Mouse (Mus musculus) small intestine, adult 2 months (tissue): ENCODE measurements around the gene Tcf12. TPM values are rescaled to one million over a fixed set of nuclear protein-coding genes. Genes with fewer than 3 reads are reported as not detected.

Source experiments
- H3K27ac ChIP-seq: fragments of 200-500 bp; 2 replicates; pipeline ENCODE4 v1.5.1; 2012; ENCODE audit warnings: low read depth, low read length, control low read depth, inconsistent platforms; ENCODE audit not compliant: insufficient read depth
- H3K27me3 ChIP-seq: fragments of 200-500 bp; 2 replicates; pipeline ENCODE4 v1.6.1; 2012; ENCODE audit warnings: mild to moderate bottlenecking, moderate library complexity, low read length, inconsistent platforms; ENCODE audit not compliant: control insufficient read depth, insufficient read depth
- H3K36me3 ChIP-seq: fragments of 200-500 bp; 2 replicates; pipeline ENCODE4 v1.6.1; 2012; ENCODE audit warnings: mild to moderate bottlenecking, low read length, control low read depth, inconsistent platforms; ENCODE audit not compliant: control insufficient read depth, insufficient read depth
- H3K4me1 ChIP-seq: fragments of 200-500 bp; 2 replicates; pipeline ENCODE4 v1.6.1; 2012; ENCODE audit warnings: low read length, inconsistent platforms, mixed read lengths; ENCODE audit not compliant: control insufficient read depth, insufficient read depth, insufficient read length
- H3K4me3 ChIP-seq: fragments of 200-500 bp; 2 replicates; pipeline ENCODE4 v1.5.1; 2012; ENCODE audit warnings: low read depth, mild to moderate bottlenecking, control low read depth, inconsistent platforms, low read length, moderate library complexity
- CTCF ChIP-seq: fragments of 200-500 bp; IDR thresholded peaks from 2 replicates; pipeline ENCODE4 v1.5.1; 2012; ENCODE audit warnings: low read depth, mild to moderate bottlenecking, control low read depth, inconsistent platforms, low read length, moderate library complexity, mixed read lengths; ENCODE audit not compliant: insufficient replicate concordance, insufficient read length; ENCODE audit errors: extremely low read depth
- POLR2A ChIP-seq: fragments of 200-500 bp; IDR thresholded peaks from 2 replicates; pipeline ENCODE4 v1.6.1; 2012; ENCODE audit warnings: low read depth, mild to moderate bottlenecking, control low read depth, inconsistent platforms, low read length, moderate library complexity
- WGBS: fragments of 180-500 bp; shearing (Covaris S2); methylation state at CpG from one replicate; pipeline ENCODE4 v1.1.7; 2018; 5-methylcytosine and 5-hydroxymethylcytosine counted together
- polyA plus RNA-seq: library from polyadenylated mRNA; depleted of rRNA; stranded (reverse); fragments of >200 nt; gene quantifications from 2 replicates; pipeline ENCODE4 v1.2.3, GENCODE M21; 2012

Gene Tcf12
- polyA plus RNA-seq, 1 experiment, result 30.2 TPM

DNA sequence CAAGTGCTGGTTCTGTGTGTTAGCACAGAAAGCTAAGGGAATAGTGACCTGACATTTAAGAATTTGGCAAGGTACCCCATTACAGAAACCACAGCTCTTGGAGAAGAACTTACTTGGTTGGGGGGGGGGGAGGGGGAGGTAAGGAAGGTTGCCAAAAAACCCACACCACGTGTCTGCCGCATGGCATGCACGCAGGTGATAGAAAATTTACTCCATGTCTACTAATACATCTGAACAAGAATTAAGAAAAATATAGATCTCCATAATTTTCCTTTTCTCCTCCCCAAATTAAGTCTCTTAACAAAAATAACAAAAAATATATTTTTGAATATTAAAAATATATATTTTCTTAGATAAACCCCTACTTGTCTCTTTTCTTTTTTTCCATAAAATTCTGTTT is 75.4 kb downstream of the Tcf12 start:
- Histone ChIP-seq H3K27ac (no peak overlapping the region), H3K36me3 (no peaks in the 10 kb centered on the region), H3K4me1 (no peaks in the 10 kb centered on the region), H3K27me3 (no peaks in the 10 kb centered on the region), H3K4me3 (no peak overlapping the region)
- no peak for TF ChIP-seq POLR2A
- TF ChIP-seq CTCF, result no peak
- 88% methylated on average over 3 of the region's 3 CpGs for WGBS

DNA sequence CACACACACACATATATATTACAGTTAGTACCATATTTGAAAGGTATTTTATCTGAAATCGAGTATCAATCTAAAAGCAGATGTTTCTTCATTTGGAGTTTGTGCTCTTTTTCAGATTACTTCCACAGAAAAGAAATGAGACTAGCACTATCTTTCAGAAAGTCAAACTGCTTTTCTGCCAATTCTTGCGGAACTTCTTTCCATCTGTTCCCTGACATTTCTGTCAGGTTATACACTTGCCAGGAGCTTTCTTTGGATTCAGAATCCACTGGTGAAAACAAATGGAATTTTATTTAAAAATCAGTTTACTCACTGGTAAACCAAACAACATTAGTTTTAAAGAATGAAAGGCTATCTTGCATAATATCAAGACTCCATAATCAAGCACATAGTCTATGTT is 78.4 kb downstream of the Tcf12 start:
- WGBS, result 90% methylated on average over 2 of the region's 2 CpGs
- H3K27ac ChIP-seq, result no peak overlapping the region
- no peaks in the 10 kb centered on the region for H3K27me3 ChIP-seq
- TF ChIP-seq CTCF (no peak), POLR2A (no peak)
- no peak overlapping the region for H3K4me3 ChIP-seq
- H3K36me3 ChIP-seq, result no peaks in the 10 kb centered on the region
- no peaks in the 10 kb centered on the region for H3K4me1 ChIP-seq

DNA sequence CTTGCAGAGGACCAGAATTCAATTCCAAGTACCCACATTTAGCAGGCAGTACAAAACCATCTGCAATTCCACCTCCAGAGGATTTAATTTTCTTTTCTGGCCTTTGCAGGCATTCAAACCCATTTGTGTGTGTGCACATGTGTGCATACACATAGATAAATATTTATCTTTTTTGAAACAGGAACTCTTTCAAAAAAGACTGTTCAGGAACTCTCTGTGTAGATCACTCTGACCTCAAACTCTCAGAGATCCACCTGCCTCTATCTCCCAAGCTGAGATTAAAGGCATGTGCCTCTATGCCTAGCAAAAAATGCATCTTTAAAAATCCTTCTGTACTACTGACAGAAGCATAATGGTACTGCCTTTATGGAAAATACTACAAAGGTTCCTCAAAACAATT is 81.4 kb downstream of the Tcf12 start:
- H3K27ac ChIP-seq, result no peak overlapping the region
- H3K27me3 ChIP-seq, result no peaks in the 10 kb centered on the region
- TF ChIP-seq CTCF (no peak), POLR2A (no peak)
- no peaks in the 10 kb centered on the region for H3K36me3 ChIP-seq
- no peaks in the 10 kb centered on the region for H3K4me1 ChIP-seq
- no peak overlapping the region for H3K4me3 ChIP-seq

DNA sequence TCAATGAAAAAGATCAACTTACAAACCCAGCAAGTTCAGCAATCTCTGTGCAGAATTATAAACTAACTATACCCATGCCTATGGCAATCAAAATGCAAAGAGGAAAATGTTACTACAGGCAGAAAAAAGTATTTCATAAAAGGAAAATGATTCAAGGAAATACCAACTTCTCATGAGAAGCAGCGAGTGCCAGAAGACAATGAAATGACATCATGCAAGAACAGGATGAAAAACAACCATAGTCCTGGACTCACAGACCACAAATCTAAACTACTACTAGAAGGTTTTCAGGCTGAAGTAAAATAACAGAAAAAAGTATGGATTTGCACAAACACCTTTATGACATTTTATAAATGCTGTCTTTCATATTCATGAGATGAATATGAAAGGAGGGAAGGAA is 82.1 kb downstream of the Tcf12 start:
- Histone ChIP-seq H3K27ac (no peak overlapping the region), H3K36me3 (no peaks in the 10 kb centered on the region), H3K4me1 (no peaks in the 10 kb centered on the region), H3K4me3 (no peak overlapping the region), H3K27me3 (no peaks in the 10 kb centered on the region)
- TF ChIP-seq POLR2A, result no peak
- no peak for TF ChIP-seq CTCF
- 53% methylated on average over 1 of the region's 1 CpGs for WGBS

DNA sequence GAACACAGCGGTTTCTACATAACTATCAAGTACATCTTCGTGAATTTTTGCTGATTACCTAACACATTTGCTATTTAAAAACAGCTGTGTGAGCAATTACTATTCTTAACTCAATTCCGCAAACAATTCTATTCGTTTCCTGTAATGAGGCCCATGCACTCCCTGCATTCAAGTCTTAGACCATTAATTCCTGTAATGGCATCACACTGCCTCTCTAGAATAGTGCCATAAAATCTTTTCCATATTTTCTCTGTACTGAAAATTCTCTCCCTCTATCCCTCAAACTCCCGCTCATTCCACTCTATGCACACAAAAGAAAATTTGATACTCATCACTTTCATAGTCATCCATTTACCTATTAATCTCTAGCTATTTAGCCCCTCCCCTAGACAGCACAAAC is 88.4 kb downstream of the Tcf12 start:
- TF ChIP-seq POLR2A (no peak), CTCF (no peak)
- no peak overlapping the region for H3K4me3 ChIP-seq
- H3K27ac ChIP-seq, result no peak overlapping the region
- no peaks in the 10 kb centered on the region for H3K27me3 ChIP-seq
- H3K4me1 ChIP-seq, result no peaks in the 10 kb centered on the region
- H3K36me3 ChIP-seq, result no peaks in the 10 kb centered on the region
- 72% methylated on average over 5 of the region's 5 CpGs for WGBS

DNA sequence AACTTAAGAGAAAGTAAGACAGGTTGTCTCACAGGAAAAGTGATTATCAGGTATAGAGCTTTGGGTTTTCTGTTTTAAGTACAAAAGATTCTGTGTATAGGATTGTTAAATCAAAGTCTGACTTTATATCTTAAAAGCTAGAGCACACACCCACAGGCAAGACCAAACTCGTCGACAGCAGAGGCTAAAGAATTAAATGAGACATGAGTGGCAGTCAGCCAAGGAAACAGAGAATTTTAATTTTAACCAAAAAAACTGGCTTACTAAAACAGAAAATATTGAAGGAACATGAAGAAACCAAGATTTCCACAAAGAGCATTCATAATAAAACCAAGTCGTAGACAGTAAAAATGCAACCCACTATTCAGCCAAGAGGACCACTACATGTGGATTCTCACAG is 90.2 kb downstream of the Tcf12 start:
- Histone ChIP-seq H3K27ac (no peak overlapping the region), H3K36me3 (no peaks in the 10 kb centered on the region), H3K27me3 (no peaks in the 10 kb centered on the region), H3K4me3 (no peak overlapping the region), H3K4me1 (no peaks in the 10 kb centered on the region)
- 29% methylated on average over 3 of the region's 3 CpGs for WGBS
- TF ChIP-seq CTCF (no peak), POLR2A (no peak)

DNA sequence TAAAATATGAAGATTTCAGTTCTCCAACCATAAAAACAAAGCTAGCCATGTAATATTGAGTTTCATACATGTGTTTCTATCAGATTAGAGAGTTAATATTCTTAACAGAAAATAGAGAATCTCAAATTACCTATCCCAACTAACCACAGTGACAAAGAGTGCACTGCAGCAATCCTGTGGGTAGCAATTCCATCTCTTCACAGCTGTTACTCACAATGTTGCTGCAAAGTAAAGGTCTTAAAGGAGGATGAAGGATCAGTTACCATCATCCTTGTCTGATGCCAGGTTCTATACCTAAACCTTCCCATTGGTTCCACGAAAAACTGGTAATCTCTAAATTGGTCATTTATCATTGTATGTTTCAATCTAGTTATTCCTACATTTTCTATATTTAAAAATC is 95.7 kb downstream of the Tcf12 start:
- Histone ChIP-seq H3K4me3 (no peak overlapping the region), H3K4me1 (no peaks in the 10 kb centered on the region), H3K27ac (no peak overlapping the region), H3K36me3 (no peaks in the 10 kb centered on the region), H3K27me3 (no peaks in the 10 kb centered on the region)
- TF ChIP-seq POLR2A (no peak), CTCF (no peak)
- 96% methylated on average over 1 of the region's 1 CpGs for WGBS
